Mouse (Mus musculus) limb, embryonic 10.5 days (tissue): ENCODE measurements around the gene Xpnpep1. TPM values are rescaled to one million over a fixed set of nuclear protein-coding genes. Genes with fewer than 3 reads are reported as not detected.

Experiments used
- DNase-seq: peaks from one replicate; pipeline ENCODE4 v3.0.0-alpha.2; 2017; ENCODE audit warnings: low spot score
- H3K27ac ChIP-seq: fragments of 300-500 bp; sonication (generic); 2 replicates; pipeline ENCODE4 v1.5.1; 2016; ENCODE audit warnings: mild to moderate bottlenecking
- H3K27me3 ChIP-seq: fragments of 300-500 bp; sonication (generic); 2 replicates; pipeline ENCODE4 v1.6.1; 2016; ENCODE audit warnings: low read depth, mild to moderate bottlenecking; ENCODE audit not compliant: poor library complexity, severe bottlenecking
- H3K36me3 ChIP-seq: fragments of 300-500 bp; sonication (generic); 2 replicates; pipeline ENCODE4 v1.6.1; 2016; ENCODE audit warnings: mild to moderate bottlenecking, moderate library complexity
- H3K4me1 ChIP-seq: fragments of 300-500 bp; sonication (generic); 2 replicates; pipeline ENCODE4 v1.6.1; 2016
- H3K4me3 ChIP-seq: fragments of 300-500 bp; sonication (generic); 2 replicates; pipeline ENCODE4 v1.5.1; 2016; ENCODE audit warnings: mild to moderate bottlenecking, moderate library complexity
- H3K9me3 ChIP-seq: fragments of 300-500 bp; sonication (generic); replicated peaks from 2 replicates; pipeline ENCODE4 v1.6.1; 2016; ENCODE audit warnings: mild to moderate bottlenecking
- WGBS: fragments of 180-500 bp; shearing (Covaris S2); methylation state at CpG from one replicate; pipeline ENCODE4 v1.1.7; 2016; 5-methylcytosine and 5-hydroxymethylcytosine counted together
- polyA plus RNA-seq: library from polyadenylated mRNA; unstranded; fragments of >200 nt; fragmentation: Nextera tagmentation; extraction: Ambion mirVana; gene quantifications from 2 replicates; pipeline ENCODE4 v1.2.1, GENCODE M21; 2016

The Xpnpep1 gene
- polyA plus RNA-seq, 1 experiment from 2014 or later = 152 TPM

- Histone ChIP-seq H3K27ac (no peak overlapping the region), H3K4me3 (no peak overlapping the region), H3K27me3 (no peaks in the 10 kb centered on the region), H3K9me3 (no peaks in the 10 kb centered on the region), H3K36me3 (peaks cover 99% of the 10 kb centered on the region), H3K4me1 (peaks cover 10% of the 10 kb centered on the region; the same call in 1 of the 2 replicates)
- DNase-seq = no peak
- WGBS = 95% methylated on average over 23 of the region's 23 CpGs
Observed at GRCm38 (mm10) chr19:53002166-53003095, 37.6 kb downstream of the Xpnpep1 start.

- Histone ChIP-seq H3K27me3 (no peaks in the 10 kb centered on the region), H3K4me1 (no peaks in the 10 kb centered on the region), H3K36me3 (peaks cover 72% of the 10 kb centered on the region), H3K27ac (no peak overlapping the region), H3K9me3 (no peaks in the 10 kb centered on the region), H3K4me3 (no peak overlapping the region)
- WGBS = 85% methylated on average over 11 of the region's 11 CpGs
- DNase-seq = peak; percentile 46
Observed at GRCm38 (mm10) chr19:52992880-52993440, 47.1 kb downstream of the Xpnpep1 start.

GRCm38 (mm10) chr19:52991924-52992323 lies 48.1 kb downstream of the Xpnpep1 start:
- Histone ChIP-seq H3K27ac (no peak overlapping the region), H3K36me3 (peaks cover 62% of the 10 kb centered on the region), H3K4me3 (no peak overlapping the region), H3K9me3 (no peaks in the 10 kb centered on the region), H3K27me3 (no peaks in the 10 kb centered on the region), H3K4me1 (no peaks in the 10 kb centered on the region)
- DNase-seq = no peak
- WGBS = 95% methylated on average over 10 of the region's 10 CpGs

- H3K4me1 ChIP-seq = no peaks in the 10 kb centered on the region
- H3K27ac ChIP-seq = no peak overlapping the region
- WGBS = 79% methylated on average over 12 of the region's 12 CpGs
- H3K4me3 ChIP-seq = no peak overlapping the region
- no peak for DNase-seq
- H3K36me3 ChIP-seq = no peaks in the 10 kb centered on the region
- H3K9me3 ChIP-seq = no peaks in the 10 kb centered on the region
- H3K27me3 ChIP-seq = no peaks in the 10 kb centered on the region
Observed at GRCm38 (mm10) chr19:52979020-52979711, 60.8 kb downstream of the Xpnpep1 start.

GRCm38 (mm10) chr19:52975564-52976185 lies 64.3 kb downstream of the Xpnpep1 start:
- Histone ChIP-seq H3K36me3 (no peaks in the 10 kb centered on the region), H3K4me3 (no peak overlapping the region), H3K27me3 (no peaks in the 10 kb centered on the region), H3K4me1 (no peaks in the 10 kb centered on the region), H3K9me3 (no peaks in the 10 kb centered on the region), H3K27ac (no peak overlapping the region)
- peak; percentile 88 for DNase-seq
- WGBS = 57% methylated on average over 15 of the region's 15 CpGs

- Histone ChIP-seq H3K4me1 (no peaks in the 10 kb centered on the region), H3K27ac (no peak overlapping the region), H3K27me3 (no peaks in the 10 kb centered on the region), H3K9me3 (no peaks in the 10 kb centered on the region), H3K36me3 (no peaks in the 10 kb centered on the region), H3K4me3 (no peak overlapping the region)
- 79% methylated on average over 8 of the region's 8 CpGs for whole genome bisulfite sequencing
- no peak for DNase-seq
Observed at GRCm38 (mm10) chr19:52966339-52966738, 73.7 kb downstream of the Xpnpep1 start.

- no peaks in the 10 kb centered on the region for H3K36me3 ChIP-seq
- no peaks in the 10 kb centered on the region for H3K4me1 ChIP-seq
- no peak overlapping the region for H3K4me3 ChIP-seq
- no peak overlapping the region for H3K27ac ChIP-seq
- 89% methylated on average over 2 of the region's 2 CpGs for WGBS
- no peak for DNase-seq
- H3K27me3 ChIP-seq = no peaks in the 10 kb centered on the region
- H3K9me3 ChIP-seq = no peaks in the 10 kb centered on the region
Observed at GRCm38 (mm10) chr19:52962745-52963144, 77.3 kb downstream of the Xpnpep1 start.

GRCm38 (mm10) chr19:52922678-52923495 lies 117.1 kb downstream of the Xpnpep1 start:
- 15% methylated on average over 25 of the region's 25 CpGs for WGBS
- Histone ChIP-seq H3K4me1 (no peaks in the 10 kb centered on the region), H3K27ac (no peak overlapping the region), H3K27me3 (no peaks in the 10 kb centered on the region), H3K9me3 (no peaks in the 10 kb centered on the region), H3K4me3 (peak overlapping the region; percentile 34; the same call in 1 of the 2 replicates), H3K36me3 (no peaks in the 10 kb centered on the region)
- DNase-seq = peak; percentile 73

GRCm38 (mm10) chr19:52904182-52904581 lies 135.8 kb downstream of the Xpnpep1 start:
- Histone ChIP-seq H3K27me3 (no peaks in the 10 kb centered on the region), H3K36me3 (no peaks in the 10 kb centered on the region), H3K4me3 (no peak overlapping the region), H3K9me3 (no peaks in the 10 kb centered on the region), H3K27ac (no peak overlapping the region), H3K4me1 (no peaks in the 10 kb centered on the region)
- WGBS = 30% methylated on average over 2 of the region's 2 CpGs
- no peak for DNase-seq

- DNase-seq = no peak
Observed at GRCm38 (mm10) chr19:52891807-52892442, 148.1 kb downstream of the Xpnpep1 start.

More at GRCm38 (mm10) chr19:52891807-52892442, 148.1 kb downstream of the Xpnpep1 start:
- no peaks in the 10 kb centered on the region for H3K27me3 ChIP-seq
- no peak overlapping the region for H3K4me3 ChIP-seq
- H3K9me3 ChIP-seq = no peaks in the 10 kb centered on the region
- no peaks in the 10 kb centered on the region for H3K36me3 ChIP-seq
- H3K4me1 ChIP-seq = no peaks in the 10 kb centered on the region
- H3K27ac ChIP-seq = no peak overlapping the region
- 63% methylated on average over 5 of the region's 5 CpGs for WGBS
